Mouse (Mus musculus) C2C12 (cell line): ENCODE measurements around the gene Tox2.

Experiments
- CTCF ChIP-seq: IDR thresholded peaks from one replicate; pipeline ENCODE4 v1.5.1; 2011; ENCODE audit not compliant: control insufficient read depth, insufficient read depth, insufficient read length
- USF1 ChIP-seq: IDR thresholded peaks from one replicate; pipeline ENCODE4 v1.6.1; 2011; ENCODE audit warnings: low read depth, mild to moderate bottlenecking, control low read depth, moderate library complexity

- TF ChIP-seq USF1 (no peak), CTCF (no peak)
These were observed 169.7 kb downstream of the Tox2 start for GRCm38 (mm10) chr2:163372627-163373026.
